ENCODE assay signal across 23 mouse cellular contexts in genomic region chr4:128342208-128342607, GRCm38 (mm10).
"Had no signal": no experiment of that assay in that cellular context is flagged by ENCODE, and none has a peak within 500 bp of the region (broad histone marks: within the 10 kb centered on the region; RNA-seq: fewer than 3 reads in every experiment).

No protein-coding gene starts in this region.

- H3K4me3 ChIP-seq: heart, embryonic 10.5 days; heart, embryonic 13.5 days; heart, embryonic 15.5 days; hindbrain, embryonic 13.5 days; hindbrain, embryonic 15.5 days; kidney, embryonic 15.5 days; limb, embryonic 13.5 days had no signal

- ATAC-seq: forebrain, embryonic 16.5 days; hindbrain, postnatal 0 days; intestine, embryonic 16.5 days had no signal

- H3K9me3 ChIP-seq: heart, embryonic 10.5 days; heart, embryonic 13.5 days; heart, embryonic 15.5 days; hindbrain, embryonic 13.5 days; hindbrain, embryonic 15.5 days; kidney, embryonic 15.5 days; limb, embryonic 13.5 days had no signal

- H3K9ac ChIP-seq: heart, embryonic 13.5 days; heart, embryonic 15.5 days; hindbrain, embryonic 13.5 days; hindbrain, embryonic 15.5 days; kidney, embryonic 15.5 days; limb, embryonic 13.5 days had no signal

- H3K4me1 ChIP-seq: heart, embryonic 10.5 days; heart, embryonic 13.5 days; heart, embryonic 15.5 days; hindbrain, embryonic 13.5 days; hindbrain, embryonic 15.5 days; kidney, embryonic 15.5 days; limb, embryonic 13.5 days had no signal

- H3K27me3 ChIP-seq: heart, embryonic 13.5 days; hindbrain, embryonic 13.5 days; hindbrain, embryonic 15.5 days; kidney, embryonic 15.5 days had no signal

- H3K36me3 ChIP-seq: heart, embryonic 10.5 days; heart, embryonic 13.5 days; heart, embryonic 15.5 days; kidney, embryonic 15.5 days; limb, embryonic 13.5 days had no signal

- H3K27ac ChIP-seq: heart, embryonic 10.5 days; heart, embryonic 13.5 days; heart, embryonic 15.5 days; hindbrain, embryonic 13.5 days; hindbrain, embryonic 15.5 days; hindbrain, postnatal 0 days; kidney, embryonic 15.5 days; kidney, postnatal 0 days; limb, embryonic 13.5 days had no signal

- DNase-seq: gastrocnemius, postnatal 14 days; gastrocnemius, postnatal 36 days; heart, postnatal 14 days; heart, postnatal 36 days; kidney, adult 11 months; kidney, adult 2 months; kidney, adult 9 months; kidney, postnatal 14 days; kidney, postnatal 36 days; layer of hippocampus, adult 9-11 months; layer of hippocampus, postnatal 36 days; left cerebral cortex, postnatal 4 days had no signal

- H3K4me2 ChIP-seq: heart, embryonic 13.5 days; heart, embryonic 15.5 days; hindbrain, embryonic 13.5 days; hindbrain, embryonic 15.5 days; kidney, embryonic 15.5 days; limb, embryonic 13.5 days had no signal
